Mouse (Mus musculus) neural tube, embryonic 11.5 days (tissue): ENCODE data around the gene Gm7951. TPM values are rescaled to one million over a fixed set of nuclear protein-coding genes. Genes with fewer than 3 reads are reported as not detected.
"Not testable (repeated sequence)": the region's sequence is repeated elsewhere in the genome, so short reads cannot be mapped to it uniquely, and the experiment has no call there.

ENCODE experiments used
- ATAC-seq: fragments of 200-750 bp; cut with Nextera tagmentation; 2 replicates; pipeline ENCODE4 v1.8.0; 2017; ENCODE audit warnings: moderate number of reproducible peaks, mild to moderate bottlenecking, moderate TSS enrichment, moderate library complexity; ENCODE audit not compliant: insufficient read depth, low FRiP score, low TSS enrichment
- DNase-seq: peaks from one replicate; pipeline ENCODE4 v3.0.0-alpha.2; 2015; ENCODE audit warnings: low spot score
- H3K27ac ChIP-seq: fragments of 300-500 bp; sonication (generic); 2 replicates; pipeline ENCODE4 v1.5.1; 2014; ENCODE audit warnings: low read depth, mild to moderate bottlenecking, low read length
- H3K27me3 ChIP-seq: fragments of 300-500 bp; sonication (generic); 2 replicates; pipeline ENCODE4 v1.6.1; 2014; ENCODE audit warnings: mild to moderate bottlenecking, low read length, mixed read lengths; ENCODE audit not compliant: control insufficient read depth, insufficient read depth
- H3K36me3 ChIP-seq: fragments of 300-500 bp; sonication (generic); 2 replicates; pipeline ENCODE4 v1.6.1; 2014; ENCODE audit warnings: mild to moderate bottlenecking, low read length, moderate library complexity, mixed read lengths; ENCODE audit not compliant: control insufficient read depth, insufficient read depth
- H3K4me1 ChIP-seq: fragments of 300-500 bp; sonication (generic); 2 replicates; pipeline ENCODE4 v1.6.1; 2014; ENCODE audit warnings: low read length, mixed read lengths; ENCODE audit not compliant: control insufficient read depth, insufficient read depth
- H3K4me2 ChIP-seq: fragments of 300-500 bp; sonication (generic); 2 replicates; pipeline ENCODE4 v1.6.1; 2014; ENCODE audit warnings: low read depth, mild to moderate bottlenecking, moderate library complexity
- H3K4me3 ChIP-seq: fragments of 300-500 bp; sonication (generic); 2 replicates; pipeline ENCODE4 v1.5.1; 2014; ENCODE audit warnings: low read depth, low read length
- H3K9ac ChIP-seq: fragments of 300-500 bp; sonication (generic); 2 replicates; pipeline ENCODE4 v1.6.1; 2014; ENCODE audit warnings: mild to moderate bottlenecking, low read length
- H3K9me3 ChIP-seq: fragments of 300-500 bp; sonication (generic); 2 replicates; pipeline ENCODE4 v1.6.1; 2016; ENCODE audit warnings: low read length; ENCODE audit not compliant: control insufficient read depth
- WGBS: fragments of 180-500 bp; shearing (Covaris S2); extraction: QIAGEN DNeasy Blood & Tissue Kit; methylation state at CpG from one replicate; pipeline ENCODE4 v1.1.7; 2014; 5-methylcytosine and 5-hydroxymethylcytosine counted together
- polyA plus RNA-seq: library from polyadenylated mRNA; unstranded; fragments of >200 nt; fragmentation: Nextera tagmentation; extraction: Ambion mirVana; gene quantifications from 2 replicates; pipeline ENCODE4 v1.2.1, GENCODE M21; 2014

The Gm7951 gene
- not detected in 2 replicates for polyA plus RNA-seq

DNA sequence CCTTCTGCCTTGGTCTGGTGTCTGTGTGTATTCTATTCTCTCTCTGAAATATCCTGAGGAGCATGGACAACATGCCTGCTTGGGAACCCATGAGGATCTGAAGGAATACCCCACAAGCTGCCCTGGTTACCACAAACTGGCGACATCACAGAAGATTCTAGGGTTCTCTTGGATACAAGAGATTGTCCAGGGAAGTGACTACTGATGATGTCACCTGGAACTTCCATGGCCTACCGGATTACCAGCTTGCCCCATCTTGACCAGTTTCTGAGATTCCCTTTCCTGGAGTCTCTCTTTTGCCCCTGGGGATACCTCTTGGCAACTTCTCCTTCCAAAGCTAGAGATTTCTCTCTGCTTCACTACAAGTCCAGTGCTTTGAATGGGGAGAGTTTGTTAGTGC is at the start of gene Gm7951:
TSS of gene Gm7951 (minus strand) at position 101 of the 400 bp plus-strand sequence.
- not testable (repeated sequence) for ATAC-seq, H3K27me3 ChIP-seq, H3K4me1 ChIP-seq, H3K9me3 ChIP-seq, H3K9ac ChIP-seq, H3K36me3 ChIP-seq, H3K27ac ChIP-seq, H3K4me2 ChIP-seq, H3K4me3 ChIP-seq, DNase-seq
- WGBS = no CpG with 5 or more reads among the region's 2 CpGs

DNA sequence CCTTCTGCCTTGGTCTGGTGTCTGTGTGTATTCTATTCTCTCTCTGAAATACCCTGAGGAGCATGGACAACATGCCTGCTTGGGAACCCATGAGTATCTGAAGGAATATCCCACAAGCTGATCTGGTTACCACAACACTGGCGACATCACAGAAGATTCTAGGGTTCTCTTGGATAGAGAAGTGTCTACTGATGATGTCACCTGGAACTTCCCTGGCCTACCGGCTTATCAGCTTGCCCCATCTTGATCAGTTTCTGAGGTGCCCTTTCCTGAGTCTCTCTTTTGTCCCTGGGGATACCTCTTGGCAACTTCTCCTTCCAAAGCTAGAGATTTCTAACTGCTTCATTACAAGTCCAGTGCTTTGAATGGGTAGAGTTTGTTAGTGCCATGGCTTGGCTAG is 45.4 kb upstream of the Gm7951 start, which contains the start of gene Gm17027:
TSS of gene Gm17027 (minus strand) at position 101 of the 400 bp plus-strand sequence.
- H3K27ac ChIP-seq, H3K4me2 ChIP-seq, ATAC-seq, H3K9me3 ChIP-seq, H3K27me3 ChIP-seq, H3K4me1 ChIP-seq, H3K4me3 ChIP-seq, H3K9ac ChIP-seq, H3K36me3 ChIP-seq, DNase-seq: not testable (repeated sequence)
- WGBS = 100% methylated on average over 1 of the region's 2 CpGs

DNA sequence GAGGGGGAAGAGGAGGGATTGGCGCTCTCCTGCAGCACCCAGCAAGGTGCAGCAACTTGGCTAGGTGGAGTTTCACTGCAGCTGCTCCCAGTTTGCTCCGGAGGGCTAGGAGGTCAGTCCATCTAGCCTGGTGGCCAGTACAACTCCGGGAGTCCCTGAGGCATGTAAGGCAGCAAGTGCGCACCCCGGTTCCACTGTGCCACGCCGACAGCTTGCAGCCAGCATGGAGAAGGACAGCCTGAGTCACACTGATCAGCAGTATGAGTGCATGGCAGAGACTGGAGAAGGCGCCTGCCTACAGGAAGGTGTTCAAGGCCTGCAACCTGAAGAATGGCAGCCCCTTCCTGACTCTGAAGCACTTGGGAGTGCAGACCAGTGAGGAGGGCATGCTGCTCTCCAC is 17.4 kb upstream of the Gm7951 start:
- not testable (repeated sequence) for H3K9ac ChIP-seq, H3K27ac ChIP-seq, H3K4me3 ChIP-seq, DNase-seq, ATAC-seq, H3K36me3 ChIP-seq, H3K27me3 ChIP-seq, H3K4me1 ChIP-seq, H3K9me3 ChIP-seq, H3K4me2 ChIP-seq
- WGBS = 82% methylated on average over 6 of the region's 8 CpGs

DNA sequence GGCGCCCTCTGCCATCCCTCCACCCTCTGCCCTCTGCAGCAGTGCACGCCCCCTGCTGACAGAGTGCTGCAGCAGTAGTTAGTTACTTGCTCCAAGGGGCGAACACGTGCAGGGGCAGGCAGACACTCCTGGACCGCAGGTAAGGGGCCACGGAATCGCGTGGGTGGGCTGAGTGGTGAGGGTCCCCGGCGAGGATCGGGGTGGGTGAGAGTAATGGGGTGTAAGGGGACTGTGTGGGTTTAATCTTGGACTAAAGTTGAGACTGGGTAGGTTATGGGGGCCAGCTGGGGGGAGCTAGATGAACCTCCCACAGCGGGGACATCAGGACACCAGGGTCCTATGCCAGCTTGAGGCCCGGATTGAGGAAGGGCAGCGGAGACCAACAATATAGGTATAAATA is 16.6 kb upstream of the Gm7951 start:
- 51% methylated on average over 10 of the region's 14 CpGs for WGBS
- not testable (repeated sequence) for H3K9ac ChIP-seq, H3K27ac ChIP-seq, ATAC-seq, H3K4me1 ChIP-seq, H3K4me2 ChIP-seq, H3K36me3 ChIP-seq, DNase-seq, H3K9me3 ChIP-seq, H3K27me3 ChIP-seq, H3K4me3 ChIP-seq

Other genes starting within 250 kb of the Gm7951 start
- gene Gm7980, start 210.1 kb downstream of the Gm7951 start, polyA plus RNA-seq = not detected in 2 replicates
- not detected in 2 replicates for gene 1700049E17Rik1, start 192.4 kb downstream of the Gm7951 start, polyA plus RNA-seq
- not detected in 2 replicates for gene 1700024B05Rik, start 173.4 kb downstream of the Gm7951 start, polyA plus RNA-seq
- not detected in 2 replicates for gene Gm6401, start 149.4 kb downstream of the Gm7951 start, polyA plus RNA-seq
- not detected in 2 replicates for gene Gm3543, start 134.0 kb downstream of the Gm7951 start, polyA plus RNA-seq
- gene Gm17027, start 45.3 kb upstream of the Gm7951 start, polyA plus RNA-seq = not detected in 2 replicates
- not detected in 2 replicates for gene Gm3573, start 73.4 kb upstream of the Gm7951 start, polyA plus RNA-seq
- gene Gm17026, start 142.7 kb upstream of the Gm7951 start, polyA plus RNA-seq = not detected in 2 replicates
- gene Gm9611, start 180.0 kb upstream of the Gm7951 start, polyA plus RNA-seq = not detected in 2 replicates
- gene Gm7995, start 192.8 kb upstream of the Gm7951 start, polyA plus RNA-seq = not detected in 2 replicates